Mouse (Mus musculus) MEL (cell line): ENCODE measurements at regions not wholly inside any gene's neighbourhood (a gene's known extent, or its start where the extent isn't known, plus 50 kb on each side); places are given as distances from the start of the nearest gene placed in this dataset.

ENCODE experiments used
- DNase-seq: peaks from one replicate; pipeline ENCODE4 v3.0.0; 2011; ENCODE audit warnings: low read depth, low spot score
- H3K27ac ChIP-seq: 2 replicates; pipeline ENCODE4 v1.5.1; 2012; ENCODE audit warnings: low read depth, mild to moderate bottlenecking, control low read depth, low read length, moderate library complexity; ENCODE audit not compliant: control insufficient read depth
- H3K27me3 ChIP-seq, 2 experiments: fragments of 150-350 bp in 1 of 2; sonication (generic) in 1 of 2; 2 replicates each; pipeline ENCODE4 v1.6.1; 2012; ENCODE audit warnings: low read length in 2 of 2, mild to moderate bottlenecking in 2 of 2, improper control_type of control experiment in 1 of 2, moderate library complexity in 1 of 2; ENCODE audit not compliant: insufficient read depth in 2 of 2, control insufficient read depth in 1 of 2
- H3K36me3 ChIP-seq, 2 experiments: 2 replicates each; pipeline ENCODE4 v1.6.1; 2012 to 2014; ENCODE audit warnings: low read length in 2 of 2, improper control_type of control experiment in 1 of 2, inconsistent platforms in 1 of 2, mild to moderate bottlenecking in 1 of 2; ENCODE audit not compliant: insufficient read depth in 2 of 2, control insufficient read depth in 1 of 2
- H3K4me1 ChIP-seq, 2 experiments: fragments of 150-350 bp in 1 of 2; sonication (generic) in 1 of 2; 2 replicates each; pipeline ENCODE4 v1.6.1; 2012; ENCODE audit warnings: low read length in 2 of 2, improper control_type of control experiment in 1 of 2, mild to moderate bottlenecking in 1 of 2; ENCODE audit not compliant: insufficient read depth in 2 of 2, control insufficient read depth in 1 of 2
- H3K4me3 ChIP-seq, 2 experiments: fragments of 150-350 bp in 1 of 2; sonication (generic) in 1 of 2; 2 replicates each; pipeline ENCODE4 v1.5.1; 2012; ENCODE audit warnings: low read depth in 2 of 2, low read length in 2 of 2, mild to moderate bottlenecking in 2 of 2, moderate library complexity in 2 of 2, control low read depth in 1 of 2, improper control_type of control experiment in 1 of 2; ENCODE audit not compliant: control insufficient read depth in 1 of 2, insufficient read depth in 1 of 2
- H3K79me2 ChIP-seq: 2 replicates; pipeline ENCODE4 v1.6.1; 2012; ENCODE audit warnings: mild to moderate bottlenecking, low read length, moderate library complexity; ENCODE audit not compliant: control insufficient read depth, poor library complexity, insufficient read depth
- H3K9ac ChIP-seq: 2 replicates; pipeline ENCODE4 v1.6.1; 2012; ENCODE audit warnings: low read depth, mild to moderate bottlenecking, control low read depth, low read length, moderate library complexity; ENCODE audit not compliant: control insufficient read depth, poor library complexity, severe bottlenecking
- H3K9me3 ChIP-seq: fragments of 150-350 bp; sonication (generic); replicated peaks from 2 replicates; pipeline ENCODE4 v1.6.1; 2012; ENCODE audit warnings: mild to moderate bottlenecking, low read length, improper control_type of control experiment, moderate library complexity; ENCODE audit not compliant: insufficient read depth
- CHD1 ChIP-seq: IDR thresholded peaks from 2 replicates; pipeline ENCODE4 v1.6.1; 2012; ENCODE audit warnings: low read depth, mild to moderate bottlenecking, inconsistent platforms, low read length, improper control_type of control experiment
- CHD2 ChIP-seq: IDR thresholded peaks from 2 replicates; pipeline ENCODE4 v1.6.1; 2011; ENCODE audit warnings: low read length, improper control_type of control experiment
- ELF1 ChIP-seq: IDR thresholded peaks from 2 replicates; pipeline ENCODE4 v1.6.1; 2014; ENCODE audit warnings: low read depth, mild to moderate bottlenecking, inconsistent platforms, low read length, improper control_type of control experiment, moderate library complexity
- EP300 ChIP-seq, 2 experiments: IDR thresholded peaks; 2 replicates each; pipeline ENCODE4 v1.6.1; 2011; ENCODE audit warnings: improper control_type of control experiment in 2 of 2, low read length in 2 of 2, low read depth in 1 of 2, mild to moderate bottlenecking in 1 of 2
- JUND ChIP-seq: IDR thresholded peaks from 2 replicates; pipeline ENCODE4 v1.6.1; 2011; ENCODE audit warnings: low read depth, mild to moderate bottlenecking, improper control_type of control experiment, low read length
- KAT2A ChIP-seq: conservative IDR thresholded peaks from 2 replicates; pipeline ENCODE4 v1.6.1; 2012; ENCODE audit warnings: low read depth, low read length, improper control_type of control experiment, inconsistent platforms
- MAZ ChIP-seq: IDR thresholded peaks from 2 replicates; pipeline ENCODE4 v1.6.1; 2012; ENCODE audit warnings: low read depth, mild to moderate bottlenecking, inconsistent platforms, low read length, improper control_type of control experiment
- MEF2A ChIP-seq: IDR thresholded peaks from 2 replicates; pipeline ENCODE4 v1.6.1; 2014; ENCODE audit warnings: low read depth, mild to moderate bottlenecking, inconsistent platforms, low read length, improper control_type of control experiment; ENCODE audit not compliant: poor library complexity, insufficient replicate concordance, severe bottlenecking; ENCODE audit errors: extremely low read depth
- MYC ChIP-seq: IDR thresholded peaks from 2 replicates; pipeline ENCODE4 v1.6.1; 2011; ENCODE audit warnings: low read depth, mild to moderate bottlenecking, low read length, improper control_type of control experiment, moderate library complexity
- NRF1 ChIP-seq: IDR thresholded peaks from 2 replicates; pipeline ENCODE4 v1.6.1; 2014; ENCODE audit warnings: low read depth, mild to moderate bottlenecking, inconsistent platforms, low read length, improper control_type of control experiment, moderate library complexity; ENCODE audit not compliant: poor library complexity, insufficient read depth, severe bottlenecking
- POLR2A ChIP-seq, 2 experiments: IDR thresholded peaks; 2 replicates each; pipeline ENCODE4 v1.6.1; 2011 to 2012; ENCODE audit warnings: low read length in 2 of 2, mild to moderate bottlenecking in 2 of 2, control low read depth in 1 of 2, improper control_type of control experiment in 1 of 2, low read depth in 1 of 2, moderate library complexity in 1 of 2; ENCODE audit not compliant: control insufficient read depth in 1 of 2, insufficient read depth in 1 of 2, poor library complexity in 1 of 2
- POLR2AphosphoS2 ChIP-seq: IDR thresholded peaks from 2 replicates; pipeline ENCODE4 v1.6.1; 2011; ENCODE audit warnings: low read length, improper control_type of control experiment
- RAD21 ChIP-seq: IDR thresholded peaks from 2 replicates; pipeline ENCODE4 v1.6.1; 2011; ENCODE audit warnings: mild to moderate bottlenecking, low read depth, low read length, improper control_type of control experiment
- RCOR1 ChIP-seq: IDR thresholded peaks from 2 replicates; pipeline ENCODE4 v1.6.1; 2012; ENCODE audit warnings: low read depth, mild to moderate bottlenecking, inconsistent platforms, low read length, improper control_type of control experiment
- SIN3A ChIP-seq: IDR thresholded peaks from 2 replicates; pipeline ENCODE4 v1.6.1; 2012; ENCODE audit warnings: low read length, improper control_type of control experiment, inconsistent platforms
- TAL1 ChIP-seq: IDR thresholded peaks from 2 replicates; pipeline ENCODE4 v1.6.1; 2012; ENCODE audit warnings: mild to moderate bottlenecking, inconsistent platforms, low read length, moderate library complexity, mixed read lengths
- UBTF ChIP-seq: IDR thresholded peaks from 2 replicates; pipeline ENCODE4 v1.6.1; 2012; ENCODE audit warnings: low read depth, mild to moderate bottlenecking, inconsistent platforms, low read length, improper control_type of control experiment, moderate library complexity, borderline replicate concordance; ENCODE audit not compliant: insufficient read depth
- USF1 ChIP-seq: IDR thresholded peaks from 2 replicates; pipeline ENCODE4 v1.6.1; 2014; ENCODE audit warnings: low read depth, mild to moderate bottlenecking, inconsistent platforms, low read length, improper control_type of control experiment, moderate library complexity
- USF2 ChIP-seq, 2 experiments: IDR thresholded peaks; 2 replicates each; pipeline ENCODE4 v1.6.1; 2011 to 2012; ENCODE audit warnings: improper control_type of control experiment in 2 of 2, low read length in 2 of 2, borderline replicate concordance in 1 of 2, inconsistent platforms in 1 of 2, low read depth in 1 of 2, mild to moderate bottlenecking in 1 of 2; ENCODE audit not compliant: insufficient read depth in 1 of 2
- ZMIZ1 ChIP-seq: IDR thresholded peaks from 2 replicates; pipeline ENCODE4 v1.6.1; 2012; ENCODE audit warnings: low read depth, mild to moderate bottlenecking, inconsistent platforms, low read length, improper control_type of control experiment, moderate library complexity

GRCm38 (mm10) chr10:68351441-68351840 is 72.9 kb upstream of the Arid5b start:
- H3K9ac ChIP-seq: no peak overlapping the region
- H3K4me3 ChIP-seq: no peak overlapping the region
- H3K27me3 ChIP-seq: no peaks in the 10 kb centered on the region
- H3K4me1 ChIP-seq: no peaks in the 10 kb centered on the region
- H3K9me3 ChIP-seq: no peaks in the 10 kb centered on the region
- DNase-seq: no peak
- no peak for TF ChIP-seq CHD2
- TF ChIP-seq POLR2A (IDR thresholded peaks at IDR 0.05; ENCODE audit: control insufficient read depth in 1 of 2, insufficient read depth in 1 of 2, low read depth in 1 of 2, low read length in 2 of 2, poor library complexity in 1 of 2): no peak
- TF ChIP-seq RAD21: no peak
- TF ChIP-seq MEF2A: no peak
- no peak for TF ChIP-seq RCOR1
- TF ChIP-seq USF1: no peak
- H3K79me2 ChIP-seq: no peaks in the 10 kb centered on the region
- no peaks in the 10 kb centered on the region for H3K36me3 ChIP-seq
- no peak overlapping the region for H3K27ac ChIP-seq

- Histone ChIP-seq H3K36me3 (no peaks in the 10 kb centered on the region), H3K27me3 (no peaks in the 10 kb centered on the region), H3K79me2 (no peaks in the 10 kb centered on the region), H3K27ac (no peak overlapping the region), H3K9me3 (no peaks in the 10 kb centered on the region), H3K9ac (no peak overlapping the region), H3K4me3 (no peak overlapping the region), H3K4me1 (no peaks in the 10 kb centered on the region)
- DNase-seq: no peak
- TF ChIP-seq SIN3A: no peak
- no peak for TF ChIP-seq TAL1
- no peak for TF ChIP-seq EP300 (IDR thresholded peaks at IDR 0.05; ENCODE audit: low read depth in 1 of 2, low read length in 2 of 2)
- no peak for TF ChIP-seq JUND
- no peak for TF ChIP-seq ZMIZ1
- TF ChIP-seq POLR2AphosphoS2: no peak
- TF ChIP-seq NRF1: no peak
- TF ChIP-seq RCOR1: no peak
- no peak for TF ChIP-seq POLR2A (IDR thresholded peaks at IDR 0.05; ENCODE audit: control insufficient read depth in 1 of 2, insufficient read depth in 1 of 2, low read depth in 1 of 2, low read length in 2 of 2, poor library complexity in 1 of 2)
- TF ChIP-seq MYC: no peak
- no peak for TF ChIP-seq KAT2A
- TF ChIP-seq USF2 (IDR thresholded peaks at IDR 0.05; ENCODE audit: borderline replicate concordance in 1 of 2, insufficient read depth in 1 of 2, low read depth in 1 of 2, low read length in 2 of 2): no peak
- TF ChIP-seq UBTF: no peak
- no peak for TF ChIP-seq CHD2
- TF ChIP-seq ELF1: no peak
- TF ChIP-seq CHD1: no peak
- TF ChIP-seq MAZ: no peak
Measured at GRCm38 (mm10) chr10:68350798-68351197, 72.3 kb upstream of the Arid5b start.
